Mouse (Mus musculus): Measurements from ENCODE around the gene Serpina5. TPM values are rescaled to one million over a fixed set of nuclear protein-coding genes. Genes with fewer than 3 reads are reported as not detected.

Serpina5 gene
- polyA plus RNA-seq, 1 experiment from 2014 or later = not detected

DNA sequence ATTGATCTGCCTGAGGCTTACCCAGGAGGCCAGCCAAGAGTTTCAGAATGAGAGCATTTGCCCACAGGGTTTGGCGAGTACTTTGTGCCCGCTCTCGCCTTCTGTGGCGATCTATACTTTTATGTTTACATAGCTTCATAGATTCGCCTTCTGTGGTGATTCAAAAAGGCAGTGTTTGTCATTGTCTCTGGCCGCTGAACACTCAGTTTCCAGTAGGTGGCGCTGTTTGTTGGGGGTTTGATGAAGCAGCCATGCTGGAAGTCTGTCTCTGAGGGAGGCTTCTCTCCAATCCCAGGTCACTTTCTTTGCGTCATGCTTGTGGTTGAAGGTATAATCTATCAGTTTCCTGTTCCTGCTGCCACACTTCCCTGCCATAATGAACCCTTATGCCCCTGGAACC is 34.7 kb upstream of the Serpina5 start:
- H3K4me1 ChIP-seq (replicated peaks; ENCODE audit: control insufficient read depth, insufficient read depth, low read length) = no peaks in the 10 kb centered on the region
- DNase-seq (ENCODE audit: low spot score) (peak; percentile 88), ATAC-seq (ENCODE audit: low FRiP score) (peak; percentile 37; the same call in 1 of the 2 replicates)
- no peak overlapping the region for H3K27ac ChIP-seq (ENCODE audit: low read depth, low read length)
- no peak overlapping the region for H3K9ac ChIP-seq (ENCODE audit: low read depth, low read length)
- no peak overlapping the region for H3K4me2 ChIP-seq (replicated peaks; ENCODE audit: low read depth, low read length)
- no peaks in the 10 kb centered on the region for H3K36me3 ChIP-seq (ENCODE audit: control insufficient read depth, insufficient read depth, low read length)
- WGBS = 28% methylated on average over 8 of the region's 8 CpGs
- no peak overlapping the region for H3K4me3 ChIP-seq (ENCODE audit: low read depth, low read length)
- no peaks in the 10 kb centered on the region for H3K27me3 ChIP-seq (ENCODE audit: control insufficient read depth, insufficient read depth, low read length)
- no peaks in the 10 kb centered on the region for H3K9me3 ChIP-seq (ENCODE audit: control insufficient read depth, low read length)

DNA sequence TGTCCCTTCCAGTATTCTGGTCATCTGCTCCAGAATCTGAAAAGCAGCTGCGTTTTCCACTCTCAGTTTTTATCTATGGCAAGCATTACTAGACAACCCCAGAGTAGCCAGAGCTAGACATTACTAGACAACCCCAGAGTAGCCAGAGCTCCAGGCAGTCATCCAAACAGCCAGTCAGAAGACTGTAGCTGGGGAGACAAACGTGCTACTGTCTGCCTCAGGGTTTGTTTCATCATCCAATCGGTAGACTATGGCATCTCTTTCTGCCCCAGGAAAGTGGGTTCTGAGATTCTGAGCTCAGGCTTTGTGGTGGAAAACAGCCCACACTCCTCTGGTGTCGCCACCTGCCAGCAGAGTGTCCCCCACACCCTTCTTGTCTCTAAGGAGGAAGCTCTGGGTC is 33.4 kb upstream of the Serpina5 start:
- H3K9me3 ChIP-seq (ENCODE audit: control insufficient read depth, low read length) = no peaks in the 10 kb centered on the region
- ATAC-seq (ENCODE audit: low FRiP score) (peak; percentile 36; the same call in 1 of the 2 replicates), DNase-seq (ENCODE audit: low spot score) (peak; percentile 39)
- H3K27ac ChIP-seq (ENCODE audit: low read depth, low read length) = no peak overlapping the region
- no peak overlapping the region for H3K4me2 ChIP-seq (replicated peaks; ENCODE audit: low read depth, low read length)
- no peaks in the 10 kb centered on the region for H3K27me3 ChIP-seq (ENCODE audit: control insufficient read depth, insufficient read depth, low read length)
- 38% methylated on average over 4 of the region's 4 CpGs for WGBS
- no peak overlapping the region for H3K4me3 ChIP-seq (ENCODE audit: low read depth, low read length)
- H3K9ac ChIP-seq (ENCODE audit: low read depth, low read length) = no peak overlapping the region
- no peaks in the 10 kb centered on the region for H3K36me3 ChIP-seq (ENCODE audit: control insufficient read depth, insufficient read depth, low read length)
- H3K4me1 ChIP-seq (replicated peaks; ENCODE audit: control insufficient read depth, insufficient read depth, low read length) = no peaks in the 10 kb centered on the region

DNA sequence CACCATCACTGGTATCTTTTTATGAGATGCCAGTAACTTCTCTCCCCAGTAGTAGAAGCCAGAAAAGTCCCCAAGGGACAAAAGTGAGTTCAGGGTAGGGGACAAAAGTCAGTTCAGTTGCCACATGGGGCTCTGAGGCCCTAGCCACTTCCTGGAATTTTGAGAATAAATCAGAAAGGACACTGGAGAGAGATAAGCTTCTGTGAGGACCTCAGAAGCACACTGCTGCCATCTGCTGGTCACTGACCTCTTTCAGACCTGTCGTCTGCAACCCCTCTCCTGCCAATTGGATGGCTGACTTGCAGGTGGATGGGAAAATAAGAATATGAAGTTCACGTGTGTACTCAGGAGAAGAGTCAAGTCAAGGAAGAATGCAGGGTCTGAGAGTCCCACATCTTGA is 31.3 kb upstream of the Serpina5 start:
- H3K4me2 ChIP-seq (replicated peaks; ENCODE audit: low read depth, low read length) = no peak overlapping the region
- H3K36me3 ChIP-seq (ENCODE audit: control insufficient read depth, insufficient read depth, low read length) = no peaks in the 10 kb centered on the region
- no peaks in the 10 kb centered on the region for H3K9me3 ChIP-seq (ENCODE audit: control insufficient read depth, low read length)
- H3K4me1 ChIP-seq (replicated peaks; ENCODE audit: control insufficient read depth, insufficient read depth, low read length) = no peaks in the 10 kb centered on the region
- no peak overlapping the region for H3K27ac ChIP-seq (ENCODE audit: low read depth, low read length)
- peak; percentile 83 for DNase-seq (ENCODE audit: low spot score)
- no peak for ATAC-seq (ENCODE audit: low FRiP score)
- no peaks in the 10 kb centered on the region for H3K27me3 ChIP-seq (ENCODE audit: control insufficient read depth, insufficient read depth, low read length)
- no peak overlapping the region for H3K9ac ChIP-seq (ENCODE audit: low read depth, low read length)
- WGBS = 9% methylated on average over 2 of the region's 2 CpGs
- no peak overlapping the region for H3K4me3 ChIP-seq (ENCODE audit: low read depth, low read length)

DNA sequence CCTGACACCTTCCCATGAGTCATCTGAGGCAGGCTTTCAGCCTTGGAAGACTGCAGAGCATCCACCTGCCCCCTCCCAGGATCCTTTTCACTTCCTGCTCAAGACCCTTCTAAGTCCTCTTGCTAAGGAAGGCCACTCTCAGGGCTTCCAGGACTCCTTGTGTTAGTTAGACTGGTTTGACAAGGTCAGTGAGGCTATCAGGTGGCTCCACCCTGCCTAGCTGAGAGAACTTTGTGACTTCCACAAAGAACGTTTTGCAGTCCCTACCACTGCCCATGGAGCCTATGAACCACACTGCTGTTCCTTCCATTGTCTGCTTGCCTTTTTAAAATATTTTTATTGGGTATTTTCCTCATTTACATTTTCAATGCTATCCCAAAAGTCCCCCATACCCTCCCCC is 29.2 kb upstream of the Serpina5 start:
- no peak overlapping the region for H3K4me2 ChIP-seq (replicated peaks; ENCODE audit: low read depth, low read length)
- no peak overlapping the region for H3K27ac ChIP-seq (ENCODE audit: low read depth, low read length)
- DNase-seq (ENCODE audit: low spot score) (no peak), ATAC-seq (ENCODE audit: low FRiP score) (no peak)
- H3K9ac ChIP-seq (ENCODE audit: low read depth, low read length) = no peak overlapping the region
- no peaks in the 10 kb centered on the region for H3K36me3 ChIP-seq (ENCODE audit: control insufficient read depth, insufficient read depth, low read length)
- H3K27me3 ChIP-seq (ENCODE audit: control insufficient read depth, insufficient read depth, low read length) = no peaks in the 10 kb centered on the region
- H3K4me1 ChIP-seq (replicated peaks; ENCODE audit: control insufficient read depth, insufficient read depth, low read length) = no peaks in the 10 kb centered on the region
- WGBS = 35% methylated on average over 1 of the region's 1 CpGs
- H3K4me3 ChIP-seq (ENCODE audit: low read depth, low read length) = no peak overlapping the region
- H3K9me3 ChIP-seq (ENCODE audit: control insufficient read depth, low read length) = no peaks in the 10 kb centered on the region

DNA sequence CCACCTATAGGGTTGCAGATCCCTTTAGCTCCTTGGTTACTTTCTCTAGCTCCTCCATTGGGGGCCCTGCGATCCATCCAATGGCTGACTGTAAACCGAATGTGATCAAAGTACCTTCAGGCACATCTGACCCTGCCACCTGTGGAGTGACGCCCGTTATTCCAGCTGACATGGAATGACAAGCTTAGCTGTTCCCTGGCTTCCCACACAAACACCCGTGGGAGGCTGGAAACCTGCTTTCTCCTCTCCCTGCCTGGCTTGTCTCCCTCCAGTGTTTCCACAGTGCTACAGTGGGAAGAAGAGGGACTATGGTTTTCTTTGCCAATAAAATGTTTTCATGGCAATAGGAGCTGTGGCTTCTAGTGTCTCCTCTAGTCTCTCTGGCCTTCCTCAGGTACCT is 28.6 kb upstream of the Serpina5 start:
- no peaks in the 10 kb centered on the region for H3K36me3 ChIP-seq (ENCODE audit: control insufficient read depth, insufficient read depth, low read length)
- WGBS = 63% methylated on average over 5 of the region's 5 CpGs
- H3K4me1 ChIP-seq (replicated peaks; ENCODE audit: control insufficient read depth, insufficient read depth, low read length) = no peaks in the 10 kb centered on the region
- H3K4me2 ChIP-seq (replicated peaks; ENCODE audit: low read depth, low read length) = no peak overlapping the region
- no peaks in the 10 kb centered on the region for H3K27me3 ChIP-seq (ENCODE audit: control insufficient read depth, insufficient read depth, low read length)
- ATAC-seq (ENCODE audit: low FRiP score) (no peak), DNase-seq (ENCODE audit: low spot score) (no peak)
- H3K27ac ChIP-seq (ENCODE audit: low read depth, low read length) = no peak overlapping the region
- no peak overlapping the region for H3K9ac ChIP-seq (ENCODE audit: low read depth, low read length)
- no peak overlapping the region for H3K4me3 ChIP-seq (ENCODE audit: low read depth, low read length)
- H3K9me3 ChIP-seq (ENCODE audit: control insufficient read depth, low read length) = no peaks in the 10 kb centered on the region

DNA sequence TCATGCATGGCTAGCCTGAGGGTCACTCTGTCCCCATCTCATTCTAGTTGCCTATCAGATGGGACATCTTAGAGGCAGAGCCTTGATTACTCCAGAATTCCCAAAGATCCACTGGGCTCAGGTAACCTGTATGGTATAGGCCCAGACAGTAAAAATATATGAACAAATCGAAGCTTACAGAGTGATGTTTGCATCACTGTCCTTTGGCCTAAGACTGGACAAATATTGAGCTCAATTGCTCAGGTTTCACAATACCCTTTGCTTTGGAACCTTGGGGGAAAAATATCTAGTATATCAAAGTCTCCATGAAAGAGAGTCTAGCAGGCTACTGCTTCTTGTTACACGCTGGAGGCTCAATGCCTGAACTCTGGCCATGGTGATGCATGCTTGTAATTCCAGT is 10.8 kb upstream of the Serpina5 start:
- Histone ChIP-seq H3K9ac (ENCODE audit: low read depth, low read length) (no peak overlapping the region), H3K4me2 (replicated peaks; ENCODE audit: low read depth, low read length) (no peak overlapping the region), H3K4me3 (ENCODE audit: low read depth, low read length) (no peak overlapping the region), H3K4me1 (replicated peaks; ENCODE audit: control insufficient read depth, insufficient read depth, low read length) (no peaks in the 10 kb centered on the region), H3K27me3 (ENCODE audit: control insufficient read depth, insufficient read depth, low read length) (no peaks in the 10 kb centered on the region), H3K36me3 (ENCODE audit: control insufficient read depth, insufficient read depth, low read length) (no peaks in the 10 kb centered on the region), H3K27ac (ENCODE audit: low read depth, low read length) (no peak overlapping the region), H3K9me3 (ENCODE audit: control insufficient read depth, low read length) (no peaks in the 10 kb centered on the region)
- ATAC-seq (ENCODE audit: low FRiP score) (no peak), DNase-seq (ENCODE audit: low spot score) (no peak)
- 86% methylated on average over 2 of the region's 2 CpGs for WGBS

DNA sequence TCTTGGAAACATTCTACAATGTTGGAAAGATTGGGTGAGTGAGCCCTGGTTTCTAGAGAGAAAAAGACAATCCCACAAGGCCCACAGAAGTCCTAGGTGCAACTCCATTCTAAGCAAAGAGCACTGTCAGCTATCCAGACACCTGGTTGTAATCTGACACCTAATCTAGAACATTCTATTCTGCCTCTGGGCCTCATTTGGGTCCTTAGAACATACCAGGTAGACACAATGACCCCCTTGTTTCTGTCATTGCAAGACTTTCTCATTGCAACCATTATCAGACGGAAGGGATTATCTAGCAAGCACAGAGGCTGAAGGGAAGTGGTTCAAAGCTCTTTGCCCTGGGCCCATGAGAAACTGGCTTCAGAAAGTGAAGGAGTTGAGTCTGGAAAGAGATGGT is 9.6 kb upstream of the Serpina5 start:
- 87% methylated on average over 1 of the region's 1 CpGs for WGBS
- ATAC-seq (ENCODE audit: low FRiP score) = no peak

DNA sequence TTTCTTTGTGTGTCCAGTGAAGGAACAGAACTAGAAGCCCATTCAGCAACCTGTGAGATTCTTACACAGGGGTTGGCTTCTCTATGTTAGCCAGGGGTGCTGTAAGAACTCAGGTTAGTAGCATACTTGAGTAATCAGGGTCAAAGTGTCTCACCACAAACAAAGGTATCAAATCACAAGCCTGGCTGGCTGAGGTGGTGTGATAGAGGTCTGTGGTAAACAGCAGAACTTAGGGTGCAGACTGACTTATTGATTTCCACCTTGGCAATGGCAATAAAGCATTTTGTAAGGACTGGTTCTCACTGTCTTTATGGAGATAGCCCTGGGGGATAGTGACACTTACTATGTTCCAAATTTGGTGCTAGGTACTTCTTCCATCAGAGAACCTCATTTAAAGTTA is 4.9 kb downstream of the Serpina5 start:
- Histone ChIP-seq H3K9me3 (ENCODE audit: control insufficient read depth, low read length) (no peaks in the 10 kb centered on the region), H3K27ac (ENCODE audit: low read depth, low read length) (no peak overlapping the region), H3K36me3 (ENCODE audit: control insufficient read depth, insufficient read depth, low read length) (no peaks in the 10 kb centered on the region), H3K4me1 (replicated peaks; ENCODE audit: control insufficient read depth, insufficient read depth, low read length) (no peaks in the 10 kb centered on the region), H3K4me2 (replicated peaks; ENCODE audit: low read depth, low read length) (no peak overlapping the region), H3K9ac (ENCODE audit: low read depth, low read length) (no peak overlapping the region), H3K4me3 (ENCODE audit: low read depth, low read length) (no peak overlapping the region), H3K27me3 (ENCODE audit: control insufficient read depth, insufficient read depth, low read length) (no peaks in the 10 kb centered on the region)
- ATAC-seq (ENCODE audit: low FRiP score) = no peak
- no peak for DNase-seq (ENCODE audit: low spot score)

More for the DNA sequence above, 9.6 kb upstream of the Serpina5 start:
- Histone ChIP-seq H3K36me3 (ENCODE audit: control insufficient read depth, insufficient read depth, low read length) (no peaks in the 10 kb centered on the region), H3K9ac (ENCODE audit: low read depth, low read length) (no peak overlapping the region), H3K27me3 (ENCODE audit: control insufficient read depth, insufficient read depth, low read length) (no peaks in the 10 kb centered on the region), H3K4me1 (replicated peaks; ENCODE audit: control insufficient read depth, insufficient read depth, low read length) (no peaks in the 10 kb centered on the region), H3K4me2 (replicated peaks; ENCODE audit: low read depth, low read length) (no peak overlapping the region), H3K4me3 (ENCODE audit: low read depth, low read length) (no peak overlapping the region), H3K9me3 (ENCODE audit: control insufficient read depth, low read length) (no peaks in the 10 kb centered on the region), H3K27ac (ENCODE audit: low read depth, low read length) (no peak overlapping the region)
- no peak for DNase-seq (ENCODE audit: low spot score)

DNA sequence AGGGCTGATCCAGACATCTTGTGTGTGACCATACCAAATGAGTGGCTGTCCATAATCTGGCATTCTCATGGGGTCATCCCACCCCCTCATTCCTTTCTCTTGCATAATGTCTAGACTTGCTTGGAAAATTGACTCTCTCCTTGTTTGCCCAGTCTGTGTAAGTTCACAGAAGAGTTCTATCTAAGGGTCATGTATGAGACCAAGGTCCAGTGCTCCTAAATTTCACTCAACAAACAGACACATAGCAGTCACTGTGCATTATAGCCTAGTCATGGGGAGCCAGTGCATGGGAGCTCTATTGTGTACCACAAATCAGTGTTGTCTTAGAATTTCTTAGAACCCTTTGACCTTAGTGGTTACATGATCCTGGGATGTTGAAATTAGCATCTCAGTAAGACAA is 6.0 kb downstream of the Serpina5 start:
- Histone ChIP-seq H3K27me3 (ENCODE audit: control insufficient read depth, insufficient read depth, low read length) (no peaks in the 10 kb centered on the region), H3K4me2 (replicated peaks; ENCODE audit: low read depth, low read length) (no peak overlapping the region), H3K9me3 (ENCODE audit: control insufficient read depth, low read length) (no peaks in the 10 kb centered on the region), H3K4me1 (replicated peaks; ENCODE audit: control insufficient read depth, insufficient read depth, low read length) (no peaks in the 10 kb centered on the region), H3K9ac (ENCODE audit: low read depth, low read length) (no peak overlapping the region), H3K4me3 (ENCODE audit: low read depth, low read length) (no peak overlapping the region), H3K27ac (ENCODE audit: low read depth, low read length) (no peak overlapping the region), H3K36me3 (ENCODE audit: control insufficient read depth, insufficient read depth, low read length) (no peaks in the 10 kb centered on the region)
- ATAC-seq (ENCODE audit: low FRiP score) (no peak), DNase-seq (ENCODE audit: low spot score) (no peak)

All from hindbrain, embryonic 11.5 days (tissue).